Mouse (Mus musculus): ENCODE measurements around the gene Wdfy2. TPM values are rescaled to one million over a fixed set of nuclear protein-coding genes. Genes with fewer than 3 reads are reported as not detected.

Gene Wdfy2
- 2.7 and 3.3 TPM in 2 replicates for total RNA-seq (2012; rRNA removed)
- 1 to 10 TPM in 1 of 2 experiments, not detected in 1; 4.1 TPM for polyA plus RNA-seq (2012; ENCODE audit: insufficient read depth in 1 of 2, insufficient read length in 2 of 2, low read depth in 1 of 2, low replicate concordance in 2 of 2, missing spikeins in 1 of 2)

- peaks cover 0 to 19% of the 10 kb centered on the region in 2 experiments; a peak in 2 of 4 replicates for H3K36me3 ChIP-seq (ENCODE audit: control insufficient read depth in 1 of 2, insufficient read depth in 2 of 2, low read length in 2 of 2)
- H3K4me1 ChIP-seq (ENCODE audit: control insufficient read depth in 1 of 2, insufficient read depth in 2 of 2, low read length in 2 of 2), result peaks cover 3 to 18% of the 10 kb centered on the region in 2 experiments
- peak within 1 kb of the TSS; percentile 95 to 99 for H3K4me3 ChIP-seq (ENCODE audit: control insufficient read depth in 1 of 2, insufficient read depth in 1 of 2, low read depth in 2 of 2, low read length in 2 of 2)
- DNase-seq (ENCODE audit: low read depth, low spot score), result no peak
- TF ChIP-seq TCF12 (IDR thresholded peaks at IDR 0.05; ENCODE audit: low read depth, low read length), result peak; percentile 10; the same call in 1 of the 2 replicates
- no peak for TF ChIP-seq EP300 (IDR thresholded peaks at IDR 0.05; ENCODE audit: low read depth in 1 of 2, low read length in 2 of 2)
- TF ChIP-seq MAX (IDR thresholded peaks at IDR 0.05; ENCODE audit: low read length), result no peak
- peak; percentile 58 for TF ChIP-seq NELFE (IDR thresholded peaks at IDR 0.05; ENCODE audit: low read depth, low read length)
- 0 out of 6 replicates have a peak, but pooled peaks of 1 of the 3 experiments have one; percentile 23 for TF ChIP-seq CTCF (IDR thresholded peaks at IDR 0.05 in 2 of 3, conservative IDR thresholded peaks at IDR 0.05 in 1 of 3; ENCODE audit: control insufficient read depth in 1 of 3, insufficient read depth in 1 of 3, low read depth in 2 of 3, low read length in 3 of 3, poor library complexity in 1 of 3, severe bottlenecking in 1 of 3)
- no peak for TF ChIP-seq USF1 (IDR thresholded peaks at IDR 0.05; ENCODE audit: low read depth, low read length)
- H3K27ac ChIP-seq (ENCODE audit: control insufficient read depth, low read depth, low read length), result peak within 1 kb of the TSS; percentile 62
- peak within 1 kb of the TSS; percentile 85 for H3K9ac ChIP-seq (ENCODE audit: control insufficient read depth, low read depth, low read length, poor library complexity, severe bottlenecking)
- H3K79me2 ChIP-seq (ENCODE audit: control insufficient read depth, insufficient read depth, low read length, poor library complexity), result no peaks in the 10 kb centered on the region; the same call in 1 of the 2 replicates
- no peaks in the 10 kb centered on the region for H3K9me3 ChIP-seq (replicated peaks; ENCODE audit: insufficient read depth, low read length)
- no peaks in the 10 kb centered on the region for H3K27me3 ChIP-seq (ENCODE audit: control insufficient read depth in 1 of 2, insufficient read depth in 2 of 2, low read length in 2 of 2)
Measured at GRCm38 (mm10) chr14:62837641-62838252, at the start of gene Wdfy2. Gene Wdfy2, plus strand, starts transcription at chr14:62837678.

- no peaks in the 10 kb centered on the region for H3K27me3 ChIP-seq (ENCODE audit: control insufficient read depth in 1 of 2, insufficient read depth in 2 of 2, low read length in 2 of 2)
- DNase-seq (ENCODE audit: low read depth, low spot score), result peak; percentile 68
- H3K9me3 ChIP-seq (replicated peaks; ENCODE audit: insufficient read depth, low read length), result no peaks in the 10 kb centered on the region
- H3K4me1 ChIP-seq (ENCODE audit: control insufficient read depth in 1 of 2, insufficient read depth in 2 of 2, low read length in 2 of 2), result peaks cover 0 to 13% of the 10 kb centered on the region in 2 experiments; a peak in 3 of 4 replicates
- H3K79me2 ChIP-seq (ENCODE audit: control insufficient read depth, insufficient read depth, low read length, poor library complexity), result no peaks in the 10 kb centered on the region
- H3K9ac ChIP-seq (ENCODE audit: control insufficient read depth, low read depth, low read length, poor library complexity, severe bottlenecking), result no peak overlapping the region
- no peak overlapping the region for H3K27ac ChIP-seq (ENCODE audit: control insufficient read depth, low read depth, low read length)
- H3K4me3 ChIP-seq (ENCODE audit: control insufficient read depth in 1 of 2, insufficient read depth in 1 of 2, low read depth in 2 of 2, low read length in 2 of 2), result no peak overlapping the region
- H3K36me3 ChIP-seq (ENCODE audit: control insufficient read depth in 1 of 2, insufficient read depth in 2 of 2, low read length in 2 of 2), result peaks cover 0 to 5% of the 10 kb centered on the region in 2 experiments; a peak in 2 of 4 replicates
- TF ChIP-seq MYB (IDR thresholded peaks at IDR 0.05; ENCODE audit: low read depth, low read length) (no peak), MAFK (IDR thresholded peaks at IDR 0.05; ENCODE audit: borderline replicate concordance, low read depth, low read length) (no peak), ZMIZ1 (IDR thresholded peaks at IDR 0.05; ENCODE audit: low read depth, low read length) (no peak), MAZ (IDR thresholded peaks at IDR 0.05; ENCODE audit: low read depth, low read length) (no peak), KAT2A (conservative IDR thresholded peaks at IDR 0.05; ENCODE audit: low read depth, low read length) (no peak), HCFC1 (IDR thresholded peaks at IDR 0.05; ENCODE audit: low read depth, low read length) (no peak), BHLHE40 (IDR thresholded peaks at IDR 0.05; ENCODE audit: borderline replicate concordance, low read depth, low read length) (no peak), CHD1 (IDR thresholded peaks at IDR 0.05; ENCODE audit: low read depth, low read length) (no peak), SMC3 (IDR thresholded peaks at IDR 0.05; ENCODE audit: low read depth, low read length) (no peak), JUND (IDR thresholded peaks at IDR 0.05; ENCODE audit: low read depth, low read length) (no peak), RCOR1 (IDR thresholded peaks at IDR 0.05; ENCODE audit: low read depth, low read length) (peak; percentile 48; the same call in 1 of the 2 replicates), MAX (IDR thresholded peaks at IDR 0.05; ENCODE audit: low read length) (peak; percentile 64; the same call in 1 of the 2 replicates), SIN3A (IDR thresholded peaks at IDR 0.05; ENCODE audit: low read length) (no peak), TCF12 (IDR thresholded peaks at IDR 0.05; ENCODE audit: low read depth, low read length) (peak; percentile 39; the same call in 1 of the 2 replicates), USF1 (IDR thresholded peaks at IDR 0.05; ENCODE audit: low read depth, low read length) (no peak), ZKSCAN1 (IDR thresholded peaks at IDR 0.05; ENCODE audit: low read depth, low read length) (no peak), POLR2AphosphoS2 (IDR thresholded peaks at IDR 0.05; ENCODE audit: low read length) (no peak), E2F4 (IDR thresholded peaks at IDR 0.05; ENCODE audit: borderline replicate concordance, low read depth, low read length) (no peak), TAL1 (IDR thresholded peaks at IDR 0.05; ENCODE audit: low read length) (peak; percentile 14; the same call in 1 of the 2 replicates), MXI1 (IDR thresholded peaks at IDR 0.05; ENCODE audit: low read depth, low read length) (peak; percentile 48; the same call in 1 of the 2 replicates), NELFE (IDR thresholded peaks at IDR 0.05; ENCODE audit: low read depth, low read length) (no peak), ETS1 (IDR thresholded peaks at IDR 0.05; ENCODE audit: low read depth, low read length) (0 out of 2 replicates have a peak, but pooled peaks have one; percentile 51), ZNF384 (IDR thresholded peaks at IDR 0.05; ENCODE audit: low read depth, low read length) (no peak), USF2 (IDR thresholded peaks at IDR 0.05; ENCODE audit: borderline replicate concordance in 1 of 2, insufficient read depth in 1 of 2, low read depth in 1 of 2, low read length in 2 of 2) (no peak), CHD2 (IDR thresholded peaks at IDR 0.05; ENCODE audit: low read length) (no peak), GATA1 (IDR thresholded peaks at IDR 0.05; ENCODE audit: low read depth, low read length) (peak; percentile 69), ZC3H11A (IDR thresholded peaks at IDR 0.05; ENCODE audit: low read depth, low read length) (no peak)
Measured at GRCm38 (mm10) chr14:62789282-62789681, 48.2 kb upstream of the Wdfy2 start.

Measured in MEL (cell line).